Mouse (Mus musculus) neutrophil, adult 5-6 weeks (primary cell): ENCODE results near the gene Gpr31b. TPM values are rescaled to one million over a fixed set of nuclear protein-coding genes. Genes with fewer than 3 reads are reported as not detected.
"Not testable (repeated sequence)": the region's sequence is repeated elsewhere in the genome, so short reads cannot be mapped to it uniquely, and the experiment has no call there.

Source experiments
- ATAC-seq: fragments of 151-379, 151-347 bp; 2 replicates; pipeline ENCODE4 v1.8.0; 2017; ENCODE audit warnings: mild to moderate bottlenecking, moderate TSS enrichment; ENCODE audit not compliant: insufficient number of reproducible peaks, poor library complexity, low FRiP score, severe bottlenecking; ENCODE audit errors: extremely low read depth
- total RNA-seq: library from RNA; stranded (forward); fragments of 200-1000 nt; gene quantifications from 2 replicates; pipeline ENCODE4 v1.2.3, GENCODE M21; 2017

Gene Gpr31b
- total RNA-seq = not detected in 2 replicates

DNA sequence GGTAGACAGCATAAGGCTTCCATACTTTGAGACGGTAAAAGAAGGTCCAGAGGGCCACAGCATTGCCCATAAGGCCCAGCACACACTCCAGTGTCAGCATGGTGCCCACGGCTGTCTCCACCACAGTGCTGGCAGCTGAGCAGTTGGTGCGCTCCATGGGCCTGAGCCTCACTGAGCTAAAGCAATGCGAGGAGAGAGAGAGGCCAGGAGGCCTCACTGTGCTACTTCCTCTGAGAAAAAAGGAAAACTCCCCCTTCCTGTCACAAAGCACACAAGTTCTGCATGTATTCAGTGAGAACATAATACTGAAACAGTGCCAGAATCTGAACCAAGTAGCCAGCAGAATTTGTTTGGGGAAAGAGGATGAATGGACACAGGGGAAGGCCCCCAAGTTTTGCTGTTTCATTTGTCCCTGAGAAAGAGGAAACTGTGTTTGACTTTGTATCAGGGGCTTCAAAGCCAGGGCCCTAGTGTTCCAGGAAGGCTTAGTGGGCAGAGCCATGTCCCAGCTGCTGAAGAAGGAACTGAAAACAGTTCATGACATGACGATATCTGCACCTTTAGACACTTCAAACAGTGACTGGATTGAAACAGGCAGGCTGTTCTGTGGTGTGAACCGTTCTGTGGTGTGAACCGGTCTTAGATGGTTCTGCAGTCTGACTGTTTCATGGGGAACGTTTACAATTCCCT is at the start of gene Gpr31b:
Gpr31b (minus strand) TSS at position 173 of the 690 bp plus-strand sequence.
- ATAC-seq = not testable (repeated sequence)

- ATAC-seq = not testable (repeated sequence)
Measured at GRCm38 (mm10) chr17:13092960-13093359, 40.9 kb upstream of the Gpr31b start.

GRCm38 (mm10) chr17:13092100-13092764 is 40.1 kb upstream of the Gpr31b start:
- not testable (repeated sequence) for ATAC-seq

DNA sequence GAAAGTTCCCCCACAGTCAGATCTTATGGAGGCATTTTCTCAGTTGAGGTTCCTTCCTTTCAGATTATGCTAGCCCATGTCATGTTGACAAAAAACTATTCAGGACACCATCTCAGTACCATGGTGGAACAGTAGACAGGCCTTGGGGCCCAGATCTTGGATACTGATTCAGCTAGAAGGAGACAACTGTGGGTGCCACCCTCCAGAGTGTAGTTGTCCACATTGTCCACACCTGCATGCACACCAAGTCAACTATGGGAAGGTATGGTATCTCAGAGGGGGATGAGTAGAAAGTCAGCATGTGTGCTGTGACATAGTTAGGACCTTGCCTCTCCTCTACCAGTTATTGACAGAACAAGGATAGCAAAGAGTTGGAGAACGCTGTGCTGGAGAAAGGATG is 39.4 kb upstream of the Gpr31b start:
- peak; percentile 31; the same call in 1 of the 2 replicates for ATAC-seq

DNA sequence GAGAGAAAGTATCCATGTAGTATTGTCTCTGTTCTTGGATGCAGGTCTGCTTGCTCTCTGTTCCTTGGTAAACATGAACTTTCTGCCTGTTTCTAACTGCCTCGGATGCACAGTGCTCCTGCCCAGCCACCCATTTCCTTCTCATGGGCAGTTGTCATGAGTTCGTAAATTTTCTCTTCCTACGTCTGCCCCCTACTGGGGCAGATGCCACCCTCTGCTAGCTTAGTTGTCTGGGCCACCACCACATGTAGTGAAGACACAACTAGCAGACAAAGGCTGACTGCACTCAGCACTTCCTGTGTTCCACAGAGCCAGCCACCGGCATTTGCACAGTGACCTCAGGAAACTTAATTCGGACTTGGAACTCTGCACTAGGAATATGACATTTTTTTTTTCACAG is 17.1 kb upstream of the Gpr31b start:
- not testable (repeated sequence) for ATAC-seq

- ATAC-seq = not testable (repeated sequence)
Measured at GRCm38 (mm10) chr17:13067864-13068385, 15.8 kb upstream of the Gpr31b start.

GRCm38 (mm10) chr17:13062882-13063281 is 10.8 kb upstream of the Gpr31b start:
- not testable (repeated sequence) for ATAC-seq

- not testable (repeated sequence) for ATAC-seq
Measured at GRCm38 (mm10) chr17:13060804-13061203, 8.7 kb upstream of the Gpr31b start, which contains the start of gene Tcp10b. Tcp10b (plus strand) TSS chr17:13061104.

- peak; percentile 53 for ATAC-seq
Measured at GRCm38 (mm10) chr17:13043846-13044673, 8.0 kb downstream of the Gpr31b start.

DNA sequence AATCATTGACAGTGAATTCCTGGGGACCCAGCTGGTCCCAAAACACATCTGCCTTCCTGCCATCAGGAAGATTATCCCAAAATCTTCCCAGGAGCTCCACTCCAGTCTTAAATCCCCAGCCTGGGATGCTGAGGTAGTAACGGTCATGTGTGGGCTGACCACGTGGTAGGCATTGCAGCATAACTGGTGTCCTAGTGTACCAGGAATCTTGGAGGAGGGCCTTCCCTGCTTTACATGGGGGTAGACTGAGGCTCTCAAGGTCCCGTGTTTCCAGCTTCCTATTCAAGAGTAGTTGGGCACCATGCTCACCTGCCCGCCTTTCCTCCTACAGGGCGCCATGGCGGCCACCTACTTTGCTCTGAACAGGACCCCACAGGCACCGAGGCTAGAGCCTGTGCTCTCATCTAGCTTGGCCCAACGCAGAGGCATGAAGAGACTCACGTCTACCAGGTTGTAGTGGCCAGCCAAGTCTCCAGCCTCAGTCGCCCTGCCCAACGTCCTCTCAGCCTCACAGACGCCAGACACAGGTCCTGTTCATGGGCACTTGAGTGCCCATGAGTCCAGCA is 15.4 kb downstream of the Gpr31b start:
- 0 out of 2 replicates have a peak, but pooled peaks have one; percentile 13 for ATAC-seq

GRCm38 (mm10) chr17:13013316-13013715 is 38.8 kb downstream of the Gpr31b start:
- no peak for ATAC-seq

DNA sequence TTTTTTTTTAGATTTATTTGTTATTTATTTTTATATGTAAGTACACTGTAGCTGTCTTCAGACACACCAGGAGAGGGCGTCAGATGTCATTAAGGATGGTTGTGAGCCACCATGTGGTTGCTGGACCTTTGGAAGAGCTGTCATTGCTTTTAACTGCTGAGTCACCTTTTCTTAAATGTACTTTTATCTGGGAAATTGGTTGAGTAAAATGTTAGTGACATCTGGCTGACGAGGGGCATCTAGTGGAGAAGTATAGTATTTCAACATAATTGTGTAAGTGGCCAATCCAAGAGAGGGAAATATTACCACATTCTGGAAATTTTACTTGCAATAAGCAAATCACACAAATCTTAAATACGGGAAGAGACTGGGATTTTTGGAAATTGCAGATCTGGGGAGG is 42.2 kb downstream of the Gpr31b start:
- ATAC-seq = peak; percentile 39

GRCm38 (mm10) chr17:13008528-13008927 is 43.6 kb downstream of the Gpr31b start:
- ATAC-seq = no peak

- ATAC-seq = peak; percentile 96
Measured at GRCm38 (mm10) chr17:13007730-13008425, 44.2 kb downstream of the Gpr31b start.

GRCm38 (mm10) chr17:13006984-13007383 is 45.1 kb downstream of the Gpr31b start:
- ATAC-seq = no peak

DNA sequence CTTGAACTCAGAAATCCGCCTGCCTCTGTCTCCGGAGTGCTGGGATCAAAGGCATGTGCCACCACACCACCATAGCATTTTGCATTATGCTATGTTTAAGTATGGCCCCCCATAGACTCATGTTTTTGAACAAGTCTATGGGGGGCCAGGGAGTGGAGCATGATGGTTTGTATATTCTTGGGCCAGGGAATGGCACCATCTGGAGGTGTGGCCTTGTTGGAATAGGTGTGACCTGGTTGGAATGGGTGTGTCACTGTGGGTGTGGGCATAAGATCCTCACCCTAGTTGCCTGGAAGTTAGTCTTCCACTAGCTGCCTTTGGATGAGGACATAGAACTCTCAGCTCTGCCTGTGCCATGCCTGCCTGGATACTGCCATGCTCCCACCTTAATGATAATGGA is 45.5 kb downstream of the Gpr31b start, which contains the start of gene Sod2:
Sod2 (plus strand) TSS at position 301 of the 400 bp plus-strand sequence.
- ATAC-seq = not testable (repeated sequence)

GRCm38 (mm10) chr17:13004436-13004835 is 47.7 kb downstream of the Gpr31b start:
- ATAC-seq = not testable (repeated sequence)

DNA sequence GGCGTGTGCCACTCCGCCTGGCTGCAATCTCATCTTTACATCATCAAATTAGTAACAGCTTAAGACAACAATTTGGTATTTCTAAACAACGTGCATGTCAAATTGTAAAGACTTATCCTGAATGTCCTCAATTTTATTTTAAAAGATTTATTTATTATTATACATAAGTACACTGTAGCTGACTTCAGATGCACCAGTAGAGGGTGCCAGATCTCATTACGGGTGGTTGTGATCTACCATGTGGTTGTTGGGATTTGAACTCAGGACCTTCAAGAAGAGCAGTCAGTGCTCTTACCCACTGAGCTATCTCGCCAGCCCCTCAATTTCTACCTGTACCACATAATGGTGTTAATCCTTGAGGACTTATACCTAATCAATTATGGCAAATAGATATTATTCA is 49.9 kb downstream of the Gpr31b start:
- ATAC-seq = not testable (repeated sequence)
